Mouse (Mus musculus) heart, adult 9 months (tissue): ENCODE measurements around the gene Tmem125.
A peak's percentile ranks its signal among the peaks of the same experiment; 100 is the strongest.
"Not testable (repeated sequence)": the region's sequence is repeated elsewhere in the genome, so short reads cannot be mapped to it uniquely, and the experiment has no call there.

Experiments
- DNase-seq, 2 experiments: peaks; one replicate each; pipeline ENCODE4 v3.0.0; 2022; ENCODE audit warnings: low spot score in 2 of 2

The Tmem125 gene

GRCm38 (mm10) chr4:118537801-118538200, 6.0 kb downstream of the Tmem125 start:
- DNase-seq, result no peak

GRCm38 (mm10) chr4:118535610-118536009, 8.2 kb downstream of the Tmem125 start:
- DNase-seq, result no peak

GRCm38 (mm10) chr4:118533605-118534004, 10.2 kb downstream of the Tmem125 start:
- no peak for DNase-seq

- no peak for DNase-seq
Observed at GRCm38 (mm10) chr4:118533156-118533555, 10.7 kb downstream of the Tmem125 start.

- no peak for DNase-seq
Observed at GRCm38 (mm10) chr4:118532663-118533062, 11.2 kb downstream of the Tmem125 start.

GRCm38 (mm10) chr4:118527720-118528119, 16.1 kb downstream of the Tmem125 start:
- DNase-seq, result no peak

- DNase-seq, result no peak
Observed at GRCm38 (mm10) chr4:118527335-118527681, 16.5 kb downstream of the Tmem125 start.

- no peak for DNase-seq
Observed at GRCm38 (mm10) chr4:118526408-118527334, 17.2 kb downstream of the Tmem125 start, which contains the start of gene 2610528J11Rik. Gene 2610528J11Rik, plus strand, starts transcription at chr4:118526999.

GRCm38 (mm10) chr4:118525779-118526178, 18.1 kb downstream of the Tmem125 start:
- no peak for DNase-seq

GRCm38 (mm10) chr4:118523976-118524375, 19.9 kb downstream of the Tmem125 start:
- DNase-seq, result no peak

- no peak for DNase-seq
Observed at GRCm38 (mm10) chr4:118522248-118522647, 21.6 kb downstream of the Tmem125 start.

GRCm38 (mm10) chr4:118518208-118518607, 25.6 kb downstream of the Tmem125 start:
- DNase-seq, result no peak

GRCm38 (mm10) chr4:118517497-118518146, 26.2 kb downstream of the Tmem125 start:
- no peak for DNase-seq

- DNase-seq, result peak; percentile 46 to 64
Observed at GRCm38 (mm10) chr4:118516699-118517496, 26.9 kb downstream of the Tmem125 start.

GRCm38 (mm10) chr4:118509050-118509449, 34.8 kb downstream of the Tmem125 start:
- DNase-seq, result peak; percentile 43 to 70

- DNase-seq, result not testable (repeated sequence)
Observed at GRCm38 (mm10) chr4:118507171-118507570, 36.7 kb downstream of the Tmem125 start.

GRCm38 (mm10) chr4:118505551-118505950, 38.3 kb downstream of the Tmem125 start:
- peak; percentile 30 to 66 for DNase-seq

GRCm38 (mm10) chr4:118500792-118501191, 43.1 kb downstream of the Tmem125 start:
- DNase-seq, result no peak

- DNase-seq, result peak; percentile 73 to 85
Observed at GRCm38 (mm10) chr4:118500171-118500724, 43.6 kb downstream of the Tmem125 start.
